Mouse (Mus musculus) forebrain, embryonic 11.5 days (tissue): ENCODE data around the gene Ephx1. TPM values are rescaled to one million over a fixed set of nuclear protein-coding genes. Genes with fewer than 3 reads are reported as not detected.
A peak's percentile ranks its signal among the peaks of the same experiment; 100 is the strongest.

Experiments used
- ATAC-seq: fragments of 200-750 bp; cut with Nextera tagmentation; replicated peaks from 2 replicates; pipeline ENCODE4 v1.8.0; 2017; ENCODE audit warnings: moderate TSS enrichment; ENCODE audit not compliant: low FRiP score
- DNase-seq: peaks from one replicate; pipeline ENCODE4 v3.0.0-alpha.2; 2017; ENCODE audit warnings: low spot score
- H3K27ac ChIP-seq: fragments of 300-500 bp; sonication (generic); 2 replicates; pipeline ENCODE4 v1.5.1; 2014; ENCODE audit warnings: low read depth, low read length
- H3K27me3 ChIP-seq: fragments of 300-500 bp; sonication (generic); 2 replicates; pipeline ENCODE4 v1.6.1; 2014; ENCODE audit warnings: mild to moderate bottlenecking, low read length, mixed read lengths; ENCODE audit not compliant: control insufficient read depth, insufficient read depth
- H3K36me3 ChIP-seq: fragments of 300-500 bp; sonication (generic); 2 replicates; pipeline ENCODE4 v1.6.1; 2014; ENCODE audit warnings: mild to moderate bottlenecking, low read length, moderate library complexity, mixed read lengths; ENCODE audit not compliant: control insufficient read depth, insufficient read depth
- H3K4me1 ChIP-seq: fragments of 300-500 bp; sonication (generic); replicated peaks from 2 replicates; pipeline ENCODE4 v1.6.1; 2014; ENCODE audit warnings: low read length, mixed read lengths; ENCODE audit not compliant: control insufficient read depth, insufficient read depth
- H3K4me2 ChIP-seq: fragments of 300-500 bp; sonication (generic); 2 replicates; pipeline ENCODE4 v1.6.1; 2014; ENCODE audit warnings: low read depth, mild to moderate bottlenecking, low read length, moderate library complexity, mixed read lengths; ENCODE audit not compliant: severe bottlenecking
- H3K4me3 ChIP-seq: fragments of 300-500 bp; sonication (generic); 2 replicates; pipeline ENCODE4 v1.5.1; 2014; ENCODE audit warnings: low read depth, low read length
- H3K9ac ChIP-seq: fragments of 300-500 bp; sonication (generic); 2 replicates; pipeline ENCODE4 v1.6.1; 2014; ENCODE audit warnings: low read length
- H3K9me3 ChIP-seq: fragments of 300-500 bp; sonication (generic); 2 replicates; pipeline ENCODE4 v1.6.1; 2016; ENCODE audit warnings: low read length, mixed read lengths; ENCODE audit not compliant: control insufficient read depth
- WGBS: fragments of 180-500 bp; shearing (Covaris S2); extraction: QIAGEN DNeasy Blood & Tissue Kit; methylation state at CpG from one replicate; pipeline ENCODE4 v1.1.7; 2014; 5-methylcytosine and 5-hydroxymethylcytosine counted together
- polyA plus RNA-seq: library from polyadenylated mRNA; unstranded; fragments of >200 nt; fragmentation: Nextera tagmentation; extraction: Ambion mirVana; gene quantifications from 2 replicates; pipeline ENCODE4 v1.2.1, GENCODE M21; 2014

Ephx1 gene
- polyA plus RNA-seq, 1 experiment from 2014 or later, result 1.1 TPM

DNA sequence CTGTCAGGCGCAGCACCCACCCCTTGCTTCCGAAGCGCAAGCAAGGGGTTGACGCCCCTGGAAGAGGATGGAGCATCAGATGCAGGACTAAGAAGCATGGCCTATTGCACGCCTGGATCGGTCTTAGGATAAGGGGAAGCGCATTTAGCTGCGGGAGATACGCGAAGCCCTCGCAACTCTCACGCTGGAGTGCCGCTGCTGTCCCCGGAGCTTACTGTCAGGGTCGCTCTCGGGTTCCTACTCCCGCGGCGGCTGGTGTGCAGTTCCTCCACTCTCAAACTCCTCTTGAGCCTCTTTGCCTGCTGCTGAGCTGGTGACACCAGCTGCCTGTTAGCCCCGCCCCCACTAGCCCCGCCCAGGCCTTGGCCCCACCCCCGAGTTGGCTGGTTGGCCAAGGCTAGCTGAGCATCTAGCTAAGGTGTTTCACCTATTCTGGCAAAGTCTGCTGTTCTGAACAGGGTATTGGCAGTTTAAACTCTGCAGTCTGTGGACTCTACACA, 3.4 kb downstream of the Ephx1 start:
- Histone ChIP-seq H3K36me3 (no peaks in the 10 kb centered on the region), H3K27me3 (no peaks in the 10 kb centered on the region), H3K9ac (peak overlapping the region; percentile 30), H3K4me3 (peak overlapping the region; percentile 42), H3K27ac (no peak overlapping the region), H3K9me3 (no peaks in the 10 kb centered on the region), H3K4me1 (no peaks in the 10 kb centered on the region), H3K4me2 (peak overlapping the region; percentile 89)
- DNase-seq (peak; percentile 90), ATAC-seq (peak; percentile 84)
- WGBS, result 0% methylated on average over 22 of the region's 22 CpGs

DNA sequence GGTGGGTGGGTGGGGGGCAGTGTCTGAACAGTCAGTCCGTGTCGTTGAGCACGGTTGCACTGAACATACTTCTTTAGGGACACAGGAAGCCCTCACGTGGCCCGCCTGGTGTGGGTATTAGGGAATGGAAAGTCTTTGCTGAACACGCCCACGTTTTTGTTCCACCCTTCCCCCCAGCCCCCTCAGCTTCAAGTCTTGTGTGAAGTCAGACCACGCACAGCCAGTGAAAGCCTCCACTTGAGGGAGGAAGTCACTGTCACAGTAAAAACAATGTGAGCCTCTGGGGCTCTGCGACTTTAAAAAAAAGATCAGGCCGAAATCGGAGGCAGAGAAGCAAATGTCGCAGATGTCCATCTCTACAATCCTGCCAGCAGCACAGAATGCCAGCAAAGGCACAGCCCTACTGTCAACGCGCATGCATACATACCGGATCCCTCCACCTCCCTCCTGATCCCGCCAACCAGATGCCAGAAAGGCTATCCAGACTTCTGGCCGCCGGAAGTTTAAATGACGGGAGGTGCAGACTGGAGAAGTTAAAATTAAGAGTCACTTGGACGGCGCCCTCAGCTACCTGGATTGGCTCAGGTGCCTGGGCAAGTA, 4.1 kb downstream of the Ephx1 start:
- WGBS, result 7% methylated on average over 21 of the region's 21 CpGs
- no peak overlapping the region for H3K27ac ChIP-seq

DNA sequence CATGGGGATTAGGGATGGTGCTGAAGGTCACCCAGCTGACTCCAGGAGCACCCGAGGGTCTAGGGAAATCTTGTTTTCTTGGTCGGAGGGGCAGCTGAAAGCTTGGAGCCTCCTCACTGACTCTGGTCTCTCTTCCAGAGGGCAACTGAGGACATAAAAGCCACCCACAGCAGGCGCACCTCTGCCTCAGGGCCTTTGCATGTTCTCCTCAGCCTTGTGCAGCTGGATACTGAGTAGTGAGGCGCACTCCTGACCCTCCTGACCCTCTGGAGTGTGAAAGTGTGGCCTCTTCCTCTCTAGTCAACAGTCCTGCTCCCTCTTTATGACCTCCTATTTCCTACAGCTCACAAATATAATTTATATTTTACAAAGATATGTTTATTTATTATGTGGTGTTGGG, 4.7 kb downstream of the Ephx1 start:
- DNase-seq (no peak), ATAC-seq (0 out of 2 replicates have a peak, but pooled peaks have one; percentile 7)
- no peaks in the 10 kb centered on the region for H3K9me3 ChIP-seq
- 72% methylated on average over 4 of the region's 4 CpGs for WGBS
- H3K9ac ChIP-seq, result no peak overlapping the region
- no peak overlapping the region for H3K4me3 ChIP-seq
- no peaks in the 10 kb centered on the region for H3K36me3 ChIP-seq
- H3K27ac ChIP-seq, result no peak overlapping the region
- no peaks in the 10 kb centered on the region for H3K4me1 ChIP-seq
- no peak overlapping the region; the same call in 1 of the 2 replicates for H3K4me2 ChIP-seq
- no peaks in the 10 kb centered on the region for H3K27me3 ChIP-seq

More for the DNA sequence above, 4.1 kb downstream of the Ephx1 start:
- no peaks in the 10 kb centered on the region for H3K27me3 ChIP-seq
- H3K4me1 ChIP-seq, result no peaks in the 10 kb centered on the region
- H3K9ac ChIP-seq, result peak overlapping the region; percentile 30
- H3K4me3 ChIP-seq, result peak overlapping the region; percentile 42
- DNase-seq (peak; percentile 64), ATAC-seq (peak; percentile 62; the same call in 1 of the 2 replicates)
- no peaks in the 10 kb centered on the region for H3K9me3 ChIP-seq
- H3K4me2 ChIP-seq, result peak overlapping the region; percentile 89
- no peaks in the 10 kb centered on the region for H3K36me3 ChIP-seq

DNA sequence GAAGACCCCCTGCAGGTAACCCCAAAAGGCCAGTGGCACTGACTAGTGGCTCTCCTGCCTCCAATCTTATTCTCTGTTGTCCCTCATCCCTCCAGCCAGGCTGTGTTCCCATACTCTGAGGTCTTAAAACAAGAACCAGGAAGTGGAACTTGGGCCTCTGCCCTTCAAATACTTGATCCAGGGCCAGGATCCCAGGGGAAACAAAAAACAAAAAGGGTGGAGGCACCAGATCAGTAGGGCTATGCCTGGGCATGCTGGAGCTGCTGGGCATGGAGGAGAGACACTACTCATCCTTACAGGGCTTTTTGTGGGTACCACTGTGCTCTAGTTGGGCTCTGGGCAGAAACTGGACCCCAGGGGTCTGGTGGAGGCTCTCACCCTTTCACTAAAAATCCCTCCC, 5.1 kb downstream of the Ephx1 start:
- H3K4me1 ChIP-seq, result no peaks in the 10 kb centered on the region
- DNase-seq (no peak), ATAC-seq (no peak)
- H3K27me3 ChIP-seq, result no peaks in the 10 kb centered on the region
- H3K27ac ChIP-seq, result no peak overlapping the region
- H3K36me3 ChIP-seq, result no peaks in the 10 kb centered on the region
- no peak overlapping the region for H3K4me3 ChIP-seq
- no peak overlapping the region for H3K9ac ChIP-seq
- H3K9me3 ChIP-seq, result no peaks in the 10 kb centered on the region
- no peak overlapping the region for H3K4me2 ChIP-seq

DNA sequence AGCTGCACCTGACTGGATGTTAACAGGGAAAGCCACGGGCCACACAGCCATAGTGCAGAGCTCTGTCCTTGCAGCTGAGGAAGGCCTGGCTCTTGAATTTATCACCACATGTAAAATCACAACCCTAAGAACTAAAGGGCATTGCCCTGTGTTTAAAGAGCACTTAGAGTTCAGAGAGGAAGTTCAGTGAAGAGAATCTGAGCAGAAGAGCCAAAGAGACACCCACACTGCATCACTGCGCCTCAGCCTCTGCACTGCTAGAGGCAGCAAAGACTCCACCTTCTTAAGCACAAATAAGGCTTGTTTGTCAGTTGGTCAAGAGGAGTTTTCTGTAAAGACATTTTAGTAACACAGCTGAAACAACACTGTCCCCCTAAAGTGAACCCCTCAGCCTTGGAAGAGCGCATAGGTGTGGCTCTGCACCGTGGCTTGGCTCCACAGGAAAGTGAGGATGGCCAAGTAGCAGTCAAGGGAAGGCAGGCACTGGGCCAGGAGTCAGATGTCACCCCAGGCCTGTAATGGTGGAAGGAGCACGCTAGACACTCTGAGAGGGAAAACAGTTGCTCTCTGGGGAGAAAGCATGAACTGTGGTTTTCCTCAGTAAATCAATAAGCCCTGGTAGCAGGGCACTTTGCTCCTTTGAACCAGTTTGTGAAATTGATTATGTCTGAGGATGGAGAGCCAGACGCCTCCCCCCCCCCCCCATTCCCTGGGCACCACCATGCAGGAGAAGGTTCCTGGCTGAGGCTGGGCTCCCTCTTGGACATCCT, 5.8 kb downstream of the Ephx1 start:
- Histone ChIP-seq H3K27me3 (no peaks in the 10 kb centered on the region), H3K27ac (no peak overlapping the region), H3K4me2 (no peak overlapping the region), H3K9ac (no peak overlapping the region), H3K4me3 (no peak overlapping the region), H3K4me1 (no peaks in the 10 kb centered on the region), H3K36me3 (no peaks in the 10 kb centered on the region), H3K9me3 (no peaks in the 10 kb centered on the region)
- 75% methylated on average over 6 of the region's 6 CpGs for WGBS
- DNase-seq (no peak), ATAC-seq (no peak)

DNA sequence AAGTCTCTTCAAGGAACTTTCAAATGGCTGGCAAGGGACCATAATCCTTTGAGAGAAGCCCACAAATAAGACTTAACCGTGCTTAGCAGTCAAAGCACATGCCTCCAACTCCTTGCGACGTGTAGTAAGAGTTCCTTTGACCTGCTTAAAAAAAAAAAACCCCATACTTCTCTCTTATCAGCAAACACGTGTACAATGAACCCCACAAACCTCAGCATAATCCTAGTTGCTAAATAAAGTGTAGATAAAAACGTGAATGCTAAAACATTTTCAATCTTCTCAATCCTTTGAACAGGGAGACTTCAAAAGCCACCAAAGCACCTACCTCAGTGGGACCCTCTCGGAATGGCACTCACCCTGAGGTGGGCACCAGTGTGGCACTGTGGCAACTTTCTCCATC, 7.3 kb downstream of the Ephx1 start:
- no peak overlapping the region for H3K4me2 ChIP-seq
- ATAC-seq (no peak), DNase-seq (no peak)
- no peaks in the 10 kb centered on the region for H3K27me3 ChIP-seq
- H3K9me3 ChIP-seq, result no peaks in the 10 kb centered on the region
- H3K9ac ChIP-seq, result no peak overlapping the region
- no peak overlapping the region for H3K4me3 ChIP-seq
- no peaks in the 10 kb centered on the region for H3K4me1 ChIP-seq
- 81% methylated on average over 6 of the region's 6 CpGs for WGBS
- no peaks in the 10 kb centered on the region for H3K36me3 ChIP-seq
- no peak overlapping the region for H3K27ac ChIP-seq

DNA sequence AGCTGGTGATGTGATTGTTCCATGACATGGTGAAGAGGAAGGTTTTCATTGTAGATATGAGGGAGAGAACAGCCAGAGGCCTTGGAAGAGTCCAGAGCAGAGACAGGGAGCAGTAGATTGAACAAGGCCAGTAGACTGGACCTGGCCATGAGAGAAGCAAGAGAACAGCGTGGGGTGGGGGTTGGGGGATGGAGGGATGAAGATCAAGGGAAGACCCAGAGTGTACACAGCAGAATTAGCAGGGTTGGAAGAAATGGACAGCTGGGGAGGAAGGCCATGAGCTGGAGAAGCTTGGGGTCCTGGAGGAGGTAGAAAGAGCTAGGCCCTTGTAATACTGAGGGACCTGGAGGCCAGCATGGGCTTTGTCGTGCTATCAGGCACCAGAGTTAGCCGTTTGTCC, 8.3 kb downstream of the Ephx1 start:
- ATAC-seq, result no peak
- Histone ChIP-seq H3K27me3 (no peaks in the 10 kb centered on the region), H3K9me3 (no peaks in the 10 kb centered on the region), H3K36me3 (no peaks in the 10 kb centered on the region), H3K4me3 (no peak overlapping the region), H3K9ac (no peak overlapping the region), H3K27ac (no peak overlapping the region), H3K4me1 (no peaks in the 10 kb centered on the region), H3K4me2 (no peak overlapping the region)
- WGBS, result 87% methylated on average over 3 of the region's 3 CpGs
- no peak for DNase-seq

DNA sequence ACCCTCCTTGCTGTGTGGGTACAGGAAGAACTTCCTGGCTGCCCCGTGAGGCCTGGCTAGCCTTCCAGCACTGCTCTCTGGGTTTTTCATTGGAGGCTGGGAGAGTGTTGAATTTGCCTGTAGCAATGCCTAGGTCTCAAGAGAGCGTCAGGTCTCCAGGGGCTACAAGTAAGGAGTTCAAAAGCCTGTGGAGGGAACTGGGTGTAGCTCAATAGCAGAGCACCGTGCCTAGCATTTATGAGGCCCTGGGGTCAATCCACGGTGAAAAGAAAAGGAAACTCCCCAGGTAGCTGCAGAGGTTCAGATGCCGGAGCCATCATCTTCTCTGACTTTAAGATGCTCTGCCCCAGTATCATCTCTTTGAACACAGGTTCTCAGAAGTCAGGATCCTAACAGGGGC, 9.1 kb downstream of the Ephx1 start:
- ATAC-seq, result no peak
- Histone ChIP-seq H3K27me3 (no peaks in the 10 kb centered on the region), H3K27ac (no peak overlapping the region), H3K4me1 (no peaks in the 10 kb centered on the region), H3K9ac (no peak overlapping the region), H3K4me3 (no peak overlapping the region), H3K36me3 (no peaks in the 10 kb centered on the region), H3K4me2 (no peak overlapping the region), H3K9me3 (no peaks in the 10 kb centered on the region)
- 68% methylated on average over 5 of the region's 5 CpGs for WGBS
- no peak for DNase-seq
